Mouse (Mus musculus): ENCODE data around the gene Shf. TPM values are rescaled to one million over a fixed set of nuclear protein-coding genes. Genes with fewer than 3 reads are reported as not detected.

Gene Shf
- polyA plus RNA-seq, 1 experiment from 2014 or later = 4.2 TPM

DNA sequence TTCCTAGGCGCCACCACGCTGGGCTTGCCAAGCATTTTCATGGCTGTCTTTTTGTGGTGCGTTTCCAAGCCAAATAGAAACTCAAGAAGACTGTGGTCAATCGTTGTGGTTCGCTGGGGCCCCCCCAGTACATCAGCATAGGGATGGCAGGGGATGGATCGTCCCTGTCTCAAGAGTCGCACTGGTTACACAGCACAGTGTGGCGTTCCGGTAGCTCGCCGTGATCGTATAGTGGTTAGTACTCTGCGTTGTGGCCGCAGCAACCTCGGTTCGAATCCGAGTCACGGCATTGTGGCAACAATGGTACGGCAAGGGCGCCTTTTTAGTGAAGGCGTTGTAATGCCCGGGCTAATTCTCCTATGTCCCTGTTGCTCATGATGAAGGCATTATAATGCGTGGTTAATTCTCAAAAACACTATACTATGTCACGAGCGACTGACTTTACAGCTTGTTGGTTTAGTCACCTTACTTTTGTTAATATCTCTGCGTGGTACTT, 8.8 kb upstream of the Shf start:
- H3K27me3 ChIP-seq = no peaks in the 10 kb centered on the region
- no peaks in the 10 kb centered on the region for H3K36me3 ChIP-seq
- peak overlapping the region; percentile 71 for H3K9ac ChIP-seq
- H3K4me1 ChIP-seq = peaks cover 12% of the 10 kb centered on the region; the same call in 1 of the 2 replicates
- ATAC-seq (ENCODE audit: low FRiP score, low read depth) = peak; percentile 74
- peak overlapping the region; percentile 82 for H3K27ac ChIP-seq
- peak overlapping the region; percentile 59 for H3K4me2 ChIP-seq (replicated peaks)
- H3K4me3 ChIP-seq = peak overlapping the region; percentile 54
- WGBS = under 1% methylated on average over 26 of the region's 26 CpGs
- H3K9me3 ChIP-seq = no peaks in the 10 kb centered on the region

DNA sequence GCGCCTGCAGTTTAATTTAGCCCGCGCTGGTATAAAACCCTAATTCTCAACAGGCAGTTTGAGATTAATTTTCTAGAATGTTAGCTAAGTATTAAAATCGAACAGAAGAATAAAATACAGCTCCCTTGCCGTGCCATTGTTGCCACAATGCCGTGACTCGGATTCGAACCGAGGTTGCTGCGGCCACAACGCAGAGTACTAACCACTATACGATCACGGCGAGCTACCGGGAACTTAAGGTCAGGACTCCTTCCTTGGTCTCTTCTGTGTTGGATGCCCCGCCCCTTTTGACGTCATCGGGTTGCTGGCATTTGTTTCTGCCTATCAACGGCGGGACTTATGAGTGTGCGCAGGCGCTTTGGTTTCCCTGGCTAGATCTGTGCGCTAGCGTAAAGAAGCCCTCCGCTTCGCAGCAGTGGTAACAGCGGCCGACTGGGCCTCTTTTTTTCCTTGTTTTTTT, 8.3 kb upstream of the Shf start:
- Histone ChIP-seq H3K9ac (peak overlapping the region; percentile 71), H3K9me3 (no peaks in the 10 kb centered on the region), H3K4me1 (peaks cover 12% of the 10 kb centered on the region; the same call in 1 of the 2 replicates), H3K4me2 (replicated peaks) (peak overlapping the region; percentile 59), H3K4me3 (peak overlapping the region; percentile 54), H3K27ac (peak overlapping the region; percentile 82; the same call in 1 of the 2 replicates), H3K27me3 (no peaks in the 10 kb centered on the region), H3K36me3 (no peaks in the 10 kb centered on the region)
- peak; percentile 88 for ATAC-seq (ENCODE audit: low FRiP score, low read depth)
- WGBS = under 1% methylated on average over 28 of the region's 28 CpGs

DNA sequence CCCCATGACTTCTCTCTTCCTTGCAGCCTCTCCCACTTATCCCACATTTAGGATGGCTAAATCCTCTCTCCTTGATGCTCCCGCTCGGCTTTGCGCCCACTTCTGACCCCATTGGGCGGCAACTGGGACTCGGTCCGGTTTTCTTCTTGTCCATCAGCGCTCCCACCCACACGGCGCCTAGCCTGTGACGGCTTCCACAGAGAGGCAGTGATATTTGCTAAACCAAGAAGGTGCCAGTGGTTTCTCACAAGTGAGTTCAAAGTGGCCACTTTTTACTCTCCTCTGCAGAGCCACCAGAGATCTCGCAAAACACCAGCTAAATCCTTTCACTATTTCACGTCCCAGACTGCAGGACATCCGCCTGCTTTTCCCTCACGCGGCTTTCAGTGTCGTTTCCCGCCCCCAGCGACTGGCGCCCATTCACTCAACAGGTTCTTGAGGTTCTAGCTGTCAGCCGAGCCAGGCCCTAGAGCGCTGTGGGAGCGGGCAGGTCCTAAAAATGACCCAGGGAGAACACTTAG, 7.1 kb upstream of the Shf start:
- H3K27me3 ChIP-seq = 0 out of 2 replicates have a peak, but pooled peaks cover under 1% of the 10 kb centered on the region
- no peaks in the 10 kb centered on the region for H3K9me3 ChIP-seq
- peak overlapping the region; percentile 88 for H3K27ac ChIP-seq
- peak overlapping the region; percentile 73 for H3K9ac ChIP-seq
- under 1% methylated on average over 22 of the region's 22 CpGs for WGBS
- H3K36me3 ChIP-seq = no peaks in the 10 kb centered on the region
- H3K4me3 ChIP-seq = peak overlapping the region; percentile 62
- H3K4me2 ChIP-seq (replicated peaks) = peak overlapping the region; percentile 93
- H3K4me1 ChIP-seq = peaks cover 12% of the 10 kb centered on the region; the same call in 1 of the 2 replicates
- ATAC-seq (ENCODE audit: low FRiP score, low read depth) = no peak

DNA sequence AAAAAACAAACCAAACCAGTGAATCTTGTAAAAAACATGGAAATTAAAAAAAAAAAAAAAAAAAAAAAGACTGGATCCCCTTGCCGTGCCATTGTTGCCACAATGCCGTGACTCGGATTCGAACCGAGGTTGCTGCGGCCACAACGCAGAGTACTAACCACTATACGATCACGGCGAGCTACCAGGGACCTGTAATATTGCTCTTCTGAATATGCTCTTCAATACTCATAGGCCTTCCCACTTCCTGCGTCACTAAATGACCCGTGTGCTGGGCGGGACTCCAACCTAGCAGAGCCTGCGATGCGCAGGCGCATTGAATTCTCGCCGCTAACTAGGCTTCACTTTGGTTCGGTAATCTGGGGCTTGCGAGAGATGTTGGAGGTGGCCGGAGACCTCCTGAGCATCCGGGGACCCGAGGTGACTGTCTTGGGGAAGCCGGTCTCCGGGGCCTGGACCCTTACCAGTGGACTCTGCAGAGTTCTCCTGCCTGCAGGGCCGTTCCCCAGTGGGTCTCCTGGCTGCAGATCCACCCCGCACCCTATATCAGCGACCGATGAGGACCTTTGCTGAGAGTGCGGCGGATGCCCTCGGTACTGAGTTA, 6.5 kb upstream of the Shf start:
- Histone ChIP-seq H3K36me3 (no peaks in the 10 kb centered on the region), H3K4me1 (peaks cover 8% of the 10 kb centered on the region; the same call in 1 of the 2 replicates), H3K9me3 (no peaks in the 10 kb centered on the region), H3K9ac (peak overlapping the region; percentile 73), H3K4me2 (replicated peaks) (peak overlapping the region; percentile 93), H3K27me3 (0 out of 2 replicates have a peak, but pooled peaks cover 6% of the 10 kb centered on the region), H3K4me3 (peak overlapping the region; percentile 62), H3K27ac (peak overlapping the region; percentile 88)
- WGBS = under 1% methylated on average over 32 of the region's 32 CpGs
- ATAC-seq (ENCODE audit: low FRiP score, low read depth) = peak; percentile 88

DNA sequence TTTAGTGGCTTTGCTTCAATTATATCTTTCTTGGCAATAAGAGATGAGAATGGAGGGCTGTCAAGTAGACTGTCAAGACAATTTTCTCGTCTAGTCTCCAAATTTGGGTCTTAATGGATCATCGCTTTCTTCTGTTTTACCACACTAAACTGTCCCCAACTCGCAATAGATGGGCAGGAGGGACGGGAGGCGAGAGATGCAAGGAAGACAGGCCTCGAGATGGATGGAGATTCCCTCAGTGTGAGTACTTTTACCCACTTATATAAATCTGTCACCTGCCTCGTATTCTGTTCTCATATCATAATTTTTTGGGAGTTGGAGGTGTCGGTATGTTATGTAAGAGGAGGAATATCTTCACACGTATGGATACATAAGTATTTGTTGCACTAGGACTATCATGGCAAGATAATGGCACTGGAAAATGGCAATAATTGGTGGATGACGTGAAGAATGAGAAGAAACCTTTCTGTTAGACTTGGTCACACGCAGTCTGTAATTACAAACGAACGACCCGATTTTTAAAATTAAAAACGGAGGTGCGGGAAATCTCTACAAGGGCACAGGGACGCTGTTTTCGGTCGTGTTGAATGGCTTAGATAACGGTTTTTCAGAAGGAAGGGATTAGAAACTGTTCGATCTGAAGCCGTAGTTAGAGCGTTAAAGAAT, 5.8 kb upstream of the Shf start:
- no peak overlapping the region for H3K27ac ChIP-seq

DNA sequence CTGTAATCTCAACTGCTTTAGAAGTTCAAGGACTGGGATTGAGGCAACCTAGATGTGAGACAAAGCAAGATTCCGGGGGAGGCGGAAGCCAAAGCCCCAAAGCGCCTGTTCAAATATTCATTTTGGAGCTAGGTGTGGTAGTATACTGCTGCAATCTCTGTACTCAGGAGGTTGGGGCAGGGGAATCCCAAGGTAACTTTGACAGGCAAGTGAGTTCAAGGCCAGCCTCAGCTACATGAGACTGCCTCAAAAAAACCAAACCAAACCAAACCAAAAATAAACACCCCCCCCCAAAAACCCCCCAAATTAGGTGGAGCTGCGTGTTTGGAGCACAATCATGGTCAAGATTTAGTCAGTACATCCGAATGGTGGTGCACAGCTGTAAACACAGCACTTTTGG, 5.0 kb upstream of the Shf start:
- no peak overlapping the region for H3K4me3 ChIP-seq
- WGBS = 82% methylated on average over 5 of the region's 5 CpGs
- H3K9me3 ChIP-seq = no peaks in the 10 kb centered on the region
- no peaks in the 10 kb centered on the region for H3K36me3 ChIP-seq
- no peak for ATAC-seq (ENCODE audit: low FRiP score, low read depth)
- H3K27me3 ChIP-seq = peaks cover 10% of the 10 kb centered on the region; the same call in 1 of the 2 replicates
- H3K9ac ChIP-seq = no peak overlapping the region
- no peak overlapping the region for H3K4me2 ChIP-seq (replicated peaks)
- peaks cover 13% of the 10 kb centered on the region for H3K4me1 ChIP-seq
- no peak overlapping the region for H3K27ac ChIP-seq

More for the DNA sequence above, 5.8 kb upstream of the Shf start:
- peaks cover 8% of the 10 kb centered on the region; the same call in 1 of the 2 replicates for H3K4me1 ChIP-seq
- H3K4me3 ChIP-seq = peak overlapping the region; percentile 62
- no peaks in the 10 kb centered on the region for H3K9me3 ChIP-seq
- 22% methylated on average over 23 of the region's 23 CpGs for WGBS
- peak overlapping the region; percentile 62 for H3K9ac ChIP-seq
- no peak for ATAC-seq (ENCODE audit: low FRiP score, low read depth)
- peak overlapping the region; percentile 57 for H3K4me2 ChIP-seq (replicated peaks)
- H3K27me3 ChIP-seq = 0 out of 2 replicates have a peak, but pooled peaks cover 10% of the 10 kb centered on the region
- H3K36me3 ChIP-seq = no peaks in the 10 kb centered on the region

DNA sequence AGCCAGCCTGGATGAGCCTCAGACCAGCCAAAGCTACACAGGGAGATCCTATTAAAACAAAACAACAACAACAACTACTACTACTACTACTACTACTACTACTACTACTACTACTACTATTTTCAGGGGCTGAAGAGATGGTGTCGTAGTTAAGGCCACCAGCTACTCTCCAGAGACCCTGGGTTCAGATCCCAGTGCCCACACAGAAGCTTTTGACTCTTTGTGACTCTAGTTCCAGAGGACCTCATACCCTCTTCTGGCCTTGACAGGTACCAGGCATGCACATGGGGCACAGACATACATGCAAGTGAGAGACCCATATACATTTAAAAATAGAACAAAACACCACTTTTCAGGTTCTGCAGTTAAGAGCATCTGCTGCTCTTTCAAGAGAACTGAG, 3.6 kb upstream of the Shf start:
- Histone ChIP-seq H3K36me3 (no peaks in the 10 kb centered on the region), H3K27ac (no peak overlapping the region), H3K4me1 (peaks cover 7% of the 10 kb centered on the region), H3K9me3 (no peaks in the 10 kb centered on the region), H3K4me2 (replicated peaks) (no peak overlapping the region), H3K4me3 (no peak overlapping the region), H3K9ac (no peak overlapping the region), H3K27me3 (peaks cover 10% of the 10 kb centered on the region; the same call in 1 of the 2 replicates)
- 94% methylated on average over 1 of the region's 1 CpGs for WGBS
- ATAC-seq (ENCODE audit: low FRiP score, low read depth) = no peak

DNA sequence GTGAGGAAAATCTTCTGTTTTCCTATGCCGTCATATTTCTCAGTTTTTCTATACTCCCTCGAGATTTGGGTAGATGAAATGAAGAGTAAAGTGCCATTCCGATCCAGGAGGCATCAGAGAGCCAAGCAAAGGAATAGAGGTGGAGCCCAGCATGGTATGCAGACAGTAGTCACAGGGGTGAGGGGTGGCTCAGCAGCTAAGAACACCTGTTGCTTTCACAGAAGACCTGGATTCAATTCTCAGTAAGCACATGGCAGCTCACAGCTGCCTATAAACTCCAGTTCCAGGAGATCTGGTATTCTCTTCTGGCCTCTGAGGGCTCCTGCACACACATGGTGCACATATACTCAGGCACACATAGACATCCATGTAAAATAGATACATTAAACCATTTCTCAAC, 3.1 kb upstream of the Shf start:
- Histone ChIP-seq H3K4me2 (replicated peaks) (no peak overlapping the region), H3K9me3 (no peaks in the 10 kb centered on the region), H3K36me3 (no peaks in the 10 kb centered on the region), H3K27ac (no peak overlapping the region), H3K9ac (no peak overlapping the region), H3K4me3 (no peak overlapping the region), H3K4me1 (peaks cover 12% of the 10 kb centered on the region), H3K27me3 (peaks cover 10% of the 10 kb centered on the region; the same call in 1 of the 2 replicates)
- WGBS = 56% methylated on average over 3 of the region's 3 CpGs
- no peak for ATAC-seq (ENCODE audit: low FRiP score, low read depth)

DNA sequence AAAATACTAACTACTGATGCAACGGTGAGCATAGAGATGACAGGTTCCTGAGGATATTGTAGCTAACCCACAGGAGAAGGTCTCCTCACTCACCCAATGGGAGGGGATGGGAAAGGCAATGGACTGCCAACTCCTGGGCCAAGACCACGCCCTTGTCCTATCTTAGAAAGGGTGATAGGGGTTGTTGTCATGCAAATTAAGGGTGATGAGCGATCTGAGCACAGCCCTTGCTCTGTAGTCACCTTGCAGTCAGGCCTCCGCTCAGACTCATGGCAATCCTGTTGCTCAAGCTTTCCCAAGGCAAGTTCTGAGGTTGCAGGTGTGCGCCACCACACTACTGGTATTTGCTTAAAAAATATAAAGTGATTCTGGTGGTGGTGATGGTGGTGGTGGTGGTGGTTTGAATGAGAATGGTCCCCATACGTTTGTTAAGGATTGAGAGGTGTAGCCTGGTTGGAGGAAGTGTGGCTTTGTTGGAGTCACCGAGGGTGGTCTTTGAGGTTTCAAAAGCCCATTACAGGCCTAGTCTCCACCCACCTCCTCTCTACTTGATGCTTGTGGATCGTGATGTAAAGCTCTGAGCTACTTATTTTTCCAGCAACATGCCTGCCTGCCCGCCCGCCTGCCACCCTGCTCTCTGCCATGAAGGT, 1.3 kb upstream of the Shf start:
- Histone ChIP-seq H3K27me3 (peaks cover 10% of the 10 kb centered on the region; the same call in 1 of the 2 replicates), H3K9ac (no peak overlapping the region), H3K9me3 (no peaks in the 10 kb centered on the region), H3K27ac (no peak overlapping the region), H3K4me1 (peaks cover 27% of the 10 kb centered on the region), H3K36me3 (no peaks in the 10 kb centered on the region; the same call in 1 of the 2 replicates), H3K4me2 (replicated peaks) (no peak overlapping the region), H3K4me3 (no peak overlapping the region)
- no peak for ATAC-seq (ENCODE audit: low FRiP score, low read depth)
- 36% methylated on average over 10 of the region's 10 CpGs for WGBS

DNA sequence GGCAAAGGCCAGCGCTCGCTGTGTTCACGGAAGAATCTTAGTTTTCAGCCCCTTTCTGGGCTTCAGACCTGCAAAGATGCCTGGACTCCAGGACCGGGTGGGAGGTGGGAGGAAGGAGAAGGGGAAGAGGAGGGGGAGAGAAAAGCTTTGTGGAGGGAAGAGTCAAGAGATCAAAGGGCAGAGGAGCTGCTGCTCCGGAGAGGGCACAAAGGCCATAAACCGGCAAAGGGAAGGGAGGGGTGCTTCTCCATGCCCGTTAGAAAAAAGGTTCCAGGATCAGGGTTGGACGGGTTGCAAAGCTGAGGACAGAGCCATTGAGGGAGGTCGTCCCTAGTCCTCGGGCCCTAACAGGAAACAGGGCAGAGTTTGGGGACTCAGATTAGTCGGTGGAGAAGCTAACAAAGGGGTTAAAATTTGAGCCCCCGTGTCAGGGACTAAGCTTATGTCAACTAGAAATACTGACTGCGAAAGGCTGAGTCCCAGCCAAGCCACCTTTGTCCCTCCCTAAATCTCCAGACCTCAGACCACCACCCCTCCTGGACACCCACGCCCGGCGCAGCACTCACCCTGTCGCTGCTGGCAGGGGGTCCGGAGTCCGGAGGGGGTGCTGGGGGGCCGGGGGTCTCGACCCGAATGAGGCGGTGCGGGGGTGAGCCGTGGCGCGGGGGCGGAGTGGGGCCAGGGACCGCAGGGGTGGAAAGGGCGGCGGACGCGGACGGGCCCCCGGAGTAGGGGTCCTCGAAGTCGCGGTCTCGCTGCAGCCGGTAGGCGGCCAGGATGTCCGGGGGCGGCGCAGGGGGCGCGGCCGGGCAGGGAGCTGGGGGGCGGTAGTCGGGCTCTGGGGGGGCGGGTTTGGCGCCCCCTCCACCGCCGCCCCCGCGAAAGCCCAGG, 636 bp downstream of the Shf start:
- Histone ChIP-seq H3K4me3 (peak overlapping the region; percentile 92), H3K27ac (peak overlapping the region; percentile 69), H3K4me2 (replicated peaks) (peak overlapping the region; percentile 88), H3K4me1 (peaks cover 27% of the 10 kb centered on the region), H3K27me3 (peaks cover 10% of the 10 kb centered on the region; the same call in 1 of the 2 replicates), H3K9ac (peak overlapping the region; percentile 92), H3K36me3 (peaks cover 13% of the 10 kb centered on the region), H3K9me3 (no peaks in the 10 kb centered on the region)
- ATAC-seq (ENCODE audit: low FRiP score, low read depth) = peak; percentile 78
- 0% methylated on average over 30 of the region's 55 CpGs for WGBS

DNA sequence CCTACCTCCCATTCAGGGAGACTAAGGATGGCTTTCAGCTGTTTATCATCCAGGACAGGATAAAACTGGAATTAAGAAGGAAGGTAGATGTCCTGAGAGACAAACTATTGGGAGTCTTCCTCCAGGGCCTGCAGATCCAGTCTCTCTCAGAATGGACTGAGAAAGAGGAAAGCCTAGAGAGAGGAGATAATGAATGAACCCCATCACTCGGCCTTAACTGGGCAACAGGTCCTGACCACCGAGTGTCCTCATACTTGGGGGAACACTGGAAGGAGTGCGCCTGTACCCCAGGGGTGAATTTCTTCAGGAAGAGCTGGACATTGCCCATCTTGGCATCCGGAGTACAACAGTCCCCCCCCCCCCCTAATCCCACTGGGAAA, 1.3 kb downstream of the Shf start:
- H3K9me3 ChIP-seq = no peaks in the 10 kb centered on the region
- 5% methylated on average over 4 of the region's 4 CpGs for WGBS
- H3K27me3 ChIP-seq = peaks cover 10% of the 10 kb centered on the region; the same call in 1 of the 2 replicates
- no peak overlapping the region for H3K27ac ChIP-seq
- peaks cover 19% of the 10 kb centered on the region for H3K36me3 ChIP-seq
- H3K9ac ChIP-seq = peak overlapping the region; percentile 92
- peak overlapping the region; percentile 88 for H3K4me2 ChIP-seq (replicated peaks)
- peak overlapping the region; percentile 92 for H3K4me3 ChIP-seq
- H3K4me1 ChIP-seq = peaks cover 27% of the 10 kb centered on the region
- ATAC-seq (ENCODE audit: low FRiP score, low read depth) = no peak

All from limb, embryonic 13.5 days (tissue).